Mouse (Mus musculus) stomach, postnatal 0 days (tissue): ENCODE results near the gene Borcs5.

Experiments used
- CTCF ChIP-seq: IDR thresholded peaks from 2 replicates; pipeline ENCODE4 v1.5.1; 2016; ENCODE audit warnings: antibody characterized with exemption, low read depth, mild to moderate bottlenecking, moderate library complexity
- EP300 ChIP-seq: optimal IDR thresholded peaks from 2 replicates; pipeline ENCODE3; 2016; ENCODE audit warnings: antibody characterized with exemption

DNA sequence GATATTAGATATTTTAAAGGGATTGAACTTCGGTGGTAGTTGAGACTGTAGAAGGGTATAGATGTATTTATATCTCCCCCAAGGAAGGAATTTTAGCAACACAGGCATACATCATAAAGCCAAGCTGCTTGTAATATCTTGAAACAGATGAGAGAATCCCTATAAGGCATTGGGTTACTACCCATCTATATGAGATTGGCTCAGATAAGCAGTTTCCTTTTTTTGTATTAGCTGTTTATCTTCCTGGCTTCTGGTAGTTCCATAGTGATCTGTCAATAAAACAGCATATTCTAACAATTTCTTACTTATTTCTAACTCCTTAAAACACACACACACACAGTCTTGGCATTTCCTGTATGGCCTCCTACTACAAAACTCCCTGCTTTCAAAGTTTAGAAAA is 590 bp downstream of the Borcs5 start:
- no peak for TF ChIP-seq CTCF
- TF ChIP-seq EP300: no peak
